ENCODE assay signal across 17 mouse cellular contexts in genomic region chr4:141041117-141041516, GRCm38 (mm10). TPM values are rescaled to one million over a fixed set of nuclear protein-coding genes. Genes with fewer than 3 reads are reported as not detected.
DNase-seq lines count a peak whose midpoint lies in the region; ATAC-seq and TF ChIP-seq lines count a peak whose summit lies in the region.
"Had no signal": no experiment of that assay in that cellular context is flagged by ENCODE, and none has a peak within 500 bp of the region (broad histone marks: within the 10 kb centered on the region; RNA-seq: fewer than 3 reads in every experiment).

No protein-coding gene starts in this region.

- H3K9me3 ChIP-seq in heart, embryonic 13.5 days, result no peaks in the 10 kb centered on the region
- no peaks in the 10 kb centered on the region for H3K9me3 ChIP-seq in lung, embryonic 14.5 days (ENCODE audit: low read depth, low read length)
- no peaks in the 10 kb centered on the region for H3K9me3 ChIP-seq in ES-E14 (ENCODE audit: control insufficient read depth, insufficient read depth, low read depth, low read length)
- H3K9me3 ChIP-seq in liver, embryonic 12.5 days (replicated peaks), result no peaks in the 10 kb centered on the region

- H3K4me2 ChIP-seq in heart, embryonic 13.5 days, result peak overlapping the region; percentile 30
- peak overlapping the region; percentile 25 for H3K4me2 ChIP-seq in lung, embryonic 14.5 days
- peak overlapping the region; percentile 18; the same call in 1 of the 2 replicates for H3K4me2 ChIP-seq in liver, embryonic 12.5 days

- TF ChIP-seq CTCF in lung, embryonic 14.5 days (IDR thresholded peaks at IDR 0.05; ENCODE audit: low read depth), result no peak

- H3K9ac ChIP-seq in heart, embryonic 13.5 days, result 0 out of 2 replicates have a peak overlapping the region, but pooled peaks have one; percentile 47
- no peak overlapping the region for H3K9ac ChIP-seq in lung, embryonic 14.5 days
- H3K9ac ChIP-seq in ES-E14 (ENCODE audit: insufficient read depth, low read depth, low read length, poor library complexity, severe bottlenecking), result peak overlapping the region; percentile 58
- no peak overlapping the region for H3K9ac ChIP-seq in liver, embryonic 12.5 days

- peaks cover 69% of the 10 kb centered on the region for H3K36me3 ChIP-seq in heart, embryonic 13.5 days
- H3K36me3 ChIP-seq in lung, embryonic 14.5 days (ENCODE audit: insufficient read depth), result peaks cover 48% of the 10 kb centered on the region
- H3K36me3 ChIP-seq in ES-E14 (ENCODE audit: control insufficient read depth, insufficient read depth, low read length, poor library complexity, severe bottlenecking), result peaks cover 25% of the 10 kb centered on the region; the same call in 1 of the 2 replicates
- H3K36me3 ChIP-seq in liver, embryonic 12.5 days, result peaks cover 3% of the 10 kb centered on the region; the same call in 1 of the 2 replicates

- in situ Hi-C loops in ES-E14 (cut with MboI; ENCODE audit: low sequenced_read_pairs in 2 of 2, unreplicated experiment in 2 of 2), result no loop called here

- no peak overlapping the region; the same call in 1 of the 2 replicates for H3K4me3 ChIP-seq in heart, embryonic 13.5 days
- H3K4me3 ChIP-seq in lung, embryonic 14.5 days (ENCODE audit: low read depth, low read length), result no peak overlapping the region
- peak overlapping the region; percentile 45 to 46; a peak in 3 of 4 replicates for H3K4me3 ChIP-seq in ES-E14 (ENCODE audit: insufficient read depth in 1 of 2, low read depth in 1 of 2, low read length in 2 of 2, poor library complexity in 1 of 2, severe bottlenecking in 1 of 2)
- no peak overlapping the region for H3K4me3 ChIP-seq in liver, embryonic 12.5 days
- H3K4me3 ChIP-seq: erythroblast, embryonic 14.5 days had no signal

- 41% methylated on average over 12 of the region's 12 CpGs for WGBS in heart, embryonic 13.5 days
- 41% methylated on average over 12 of the region's 12 CpGs for WGBS in lung, embryonic 14.5 days
- 44% methylated on average over 12 of the region's 12 CpGs for WGBS in liver, embryonic 12.5 days (ENCODE audit: insufficient replicate concordance)

- no peaks in the 10 kb centered on the region for H3K27me3 ChIP-seq in heart, embryonic 13.5 days (replicated peaks)
- no peaks in the 10 kb centered on the region for H3K27me3 ChIP-seq in lung, embryonic 14.5 days (ENCODE audit: insufficient read depth, low read length)
- H3K27me3 ChIP-seq in liver, embryonic 12.5 days (replicated peaks), result no peaks in the 10 kb centered on the region

- no peak overlapping the region for H3K27ac ChIP-seq in heart, embryonic 13.5 days (replicated peaks)
- H3K27ac ChIP-seq in lung, embryonic 14.5 days (ENCODE audit: low read depth), result peak overlapping the region; percentile 18; the same call in 1 of the 2 replicates
- 0 out of 2 replicates have a peak overlapping the region, but pooled peaks have one; percentile 15 for H3K27ac ChIP-seq in ES-E14 (ENCODE audit: insufficient read depth, low read depth, low read length, poor library complexity, severe bottlenecking)
- no peak overlapping the region for H3K27ac ChIP-seq in liver, embryonic 12.5 days

- no peak for DNase-seq in heart, adult 11 months
- peak; percentile 73 for DNase-seq in lung, embryonic 14.5 days
- no peak for DNase-seq in lung, adult 18-20 months
- DNase-seq in ES-E14 (ENCODE audit: low read depth, low spot score), result no peak
- no peak for DNase-seq in urinary bladder, postnatal 14 days (ENCODE audit: low spot score)
- DNase-seq: cerebellum, adult 9-10 months; embryo, embryonic 11 days; right cerebral cortex, postnatal 4 days; thymus, postnatal 4 days had no signal

- ATAC-seq in heart, embryonic 13.5 days (ENCODE audit: extremely low read depth, insufficient number of reproducible peaks, low FRiP score, low TSS enrichment), result no peak
- peak; percentile 16; the same call in 1 of the 2 replicates for ATAC-seq in lung, embryonic 14.5 days (ENCODE audit: insufficient read depth)
- ATAC-seq in liver, embryonic 12.5 days, result no peak

- peaks cover 4% of the 10 kb centered on the region; the same call in 1 of the 2 replicates for H3K4me1 ChIP-seq in heart, embryonic 13.5 days
- H3K4me1 ChIP-seq in lung, embryonic 14.5 days (ENCODE audit: insufficient read depth), result 0 out of 2 replicates have a peak, but pooled peaks cover 6% of the 10 kb centered on the region
- H3K4me1 ChIP-seq in ES-E14 (ENCODE audit: control insufficient read depth in 2 of 2, insufficient read depth in 2 of 2, low read length in 2 of 2, poor library complexity in 1 of 2), result peaks cover 0 to 3% of the 10 kb centered on the region in 2 experiments; a peak in 1 of 4 replicates
- H3K4me1 ChIP-seq in liver, embryonic 12.5 days, result peaks cover 8% of the 10 kb centered on the region; the same call in 1 of the 2 replicates

TF ChIP-seq in ES-E14, 5 proteins besides CTCF, POLR2A, EP300 and RAD21:
- TF ChIP-seq ZC3H11A (IDR thresholded peaks at IDR 0.05; ENCODE audit: borderline replicate concordance, low read depth, low read length) (no peak), MAFK (IDR thresholded peaks at IDR 0.05; ENCODE audit: insufficient read depth, low read depth, low read length) (no peak), ZNF384 (IDR thresholded peaks at IDR 0.05; ENCODE audit: low read depth, low read length) (no peak)

RNA-seq across cellular contexts. Expression of gene Crocc, which starts 19.2 kb away (rescaled TPM):
- 3.4 and 3.5 TPM in 2 replicates for polyA plus RNA-seq in heart, embryonic 13.5 days (2015; fragmentation: Nextera tagmentation; extraction: Ambion mirVana)
- 7.4 and 9.8 TPM in 2 replicates for polyA plus RNA-seq in lung, embryonic 14.5 days (2014; fragmentation: Nextera tagmentation; extraction: Ambion mirVana)
- 15.2 and 33.2 TPM in 2 replicates for total RNA-seq in ES-E14 (2012; rRNA removed)
- polyA plus RNA-seq in liver, embryonic 12.5 days (2016; fragmentation: Nextera tagmentation; extraction: Ambion mirVana), result 1.8 and 2.0 TPM in 2 replicates

RNA-seq across cellular contexts. Expression of gene Mfap2, which starts 30.9 kb away (rescaled TPM):
- polyA plus RNA-seq in heart, embryonic 13.5 days (2015; fragmentation: Nextera tagmentation; extraction: Ambion mirVana), result 273 and 299 TPM in 2 replicates
- 517 and 566 TPM in 2 replicates for polyA plus RNA-seq in lung, embryonic 14.5 days (2014; fragmentation: Nextera tagmentation; extraction: Ambion mirVana)
- total RNA-seq in ES-E14 (2012; rRNA removed), result 1.4 and 1.5 TPM in 2 replicates
- 40.7 and 46.7 TPM in 2 replicates for polyA plus RNA-seq in liver, embryonic 12.5 days (2016; fragmentation: Nextera tagmentation; extraction: Ambion mirVana)
- total RNA-seq: granulocyte monocyte progenitor cell, adult 5-6 weeks; hematopoietic stem cell, adult 5-6 weeks had no signal

RNA-seq across cellular contexts. Expression of gene Necap2, which starts 37.0 kb away (rescaled TPM):
- 39.7 and 43.7 TPM in 2 replicates for polyA plus RNA-seq in heart, embryonic 13.5 days (2015; fragmentation: Nextera tagmentation; extraction: Ambion mirVana)
- 88.9 and 93.6 TPM in 2 replicates for polyA plus RNA-seq in lung, embryonic 14.5 days (2014; fragmentation: Nextera tagmentation; extraction: Ambion mirVana)
- total RNA-seq in ES-E14 (2012; rRNA removed), result 28.3 and 36.3 TPM in 2 replicates
- polyA plus RNA-seq in liver, embryonic 12.5 days (2016; fragmentation: Nextera tagmentation; extraction: Ambion mirVana), result 136 and 143 TPM in 2 replicates

RNA-seq across cellular contexts. Expression of gene Spata21, which starts 47.0 kb away (rescaled TPM):
- polyA plus RNA-seq in heart, embryonic 13.5 days (2015; fragmentation: Nextera tagmentation; extraction: Ambion mirVana), result not detected in 2 replicates
- 0.20 and 0.34 TPM in 2 replicates for polyA plus RNA-seq in lung, embryonic 14.5 days (2014; fragmentation: Nextera tagmentation; extraction: Ambion mirVana)
- total RNA-seq in ES-E14 (2012; rRNA removed), result 0.21 and 0.27 TPM in 2 replicates
- polyA plus RNA-seq in liver, embryonic 12.5 days (2016; fragmentation: Nextera tagmentation; extraction: Ambion mirVana), result 0.05 TPM in 1 of 2 replicates, not detected in the other
- total RNA-seq: granulocyte monocyte progenitor cell, adult 5-6 weeks; hematopoietic stem cell, adult 5-6 weeks; liver, adult 2 months had no signal
- polyA plus RNA-seq: brain, embryonic 14.5 days; erythroblast, embryonic 14.5 days; large intestine, adult 2 months; liver, adult 2 months had no signal

RNA-seq across cellular contexts. Expression of gene Atp13a2, which starts 54.4 kb away (rescaled TPM):
- 28.7 and 29.4 TPM in 2 replicates for polyA plus RNA-seq in heart, embryonic 13.5 days (2015; fragmentation: Nextera tagmentation; extraction: Ambion mirVana)
- 34.0 and 37.2 TPM in 2 replicates for polyA plus RNA-seq in lung, embryonic 14.5 days (2014; fragmentation: Nextera tagmentation; extraction: Ambion mirVana)
- 31.1 and 48.9 TPM in 2 replicates for total RNA-seq in ES-E14 (2012; rRNA removed)
- polyA plus RNA-seq in liver, embryonic 12.5 days (2016; fragmentation: Nextera tagmentation; extraction: Ambion mirVana), result 30.8 and 31.4 TPM in 2 replicates

Comparison
In these comparisons a context has a peak if more than half of its experiments do, and no peak if none do; other contexts are left out.
1. H3K27ac ChIP-seq: peak in lung, embryonic 14.5 days (single experiment) and ES-E14 (single experiment); none in heart, embryonic 13.5 days (single experiment) and liver, embryonic 12.5 days (single experiment).
2. H3K4me3 ChIP-seq: peak in ES-E14 (2 of 2); none in heart, embryonic 13.5 days (single experiment), lung, embryonic 14.5 days (single experiment) and liver, embryonic 12.5 days (single experiment).
3. H3K9ac ChIP-seq: peak in heart, embryonic 13.5 days (single experiment) and ES-E14 (single experiment); none in lung, embryonic 14.5 days (single experiment) and liver, embryonic 12.5 days (single experiment).
4. Peak in every context shown above with its lines, with median percentiles within 50 percentile points of each other: H3K4me2 ChIP-seq.